Mouse (Mus musculus) embryonic facial prominence, embryonic 12.5 days (tissue): ENCODE measurements around the gene Pcbd1. TPM values are rescaled to one million over a fixed set of nuclear protein-coding genes. Genes with fewer than 3 reads are reported as not detected.
A peak's percentile ranks its signal among the peaks of the same experiment; 100 is the strongest.

Source experiments
- ATAC-seq: fragments of 200-750 bp; cut with Nextera tagmentation; 2 replicates; pipeline ENCODE4 v1.8.0; 2017; ENCODE audit not compliant: insufficient number of reproducible peaks, insufficient read depth, low FRiP score, low TSS enrichment
- H3K27ac ChIP-seq: fragments of 300-500 bp; sonication (generic); 2 replicates; pipeline ENCODE4 v1.5.1; 2016; ENCODE audit warnings: mild to moderate bottlenecking
- H3K27me3 ChIP-seq: fragments of 300-500 bp; sonication (generic); 2 replicates; pipeline ENCODE4 v1.6.1; 2016; ENCODE audit warnings: mild to moderate bottlenecking, moderate library complexity
- H3K36me3 ChIP-seq: fragments of 300-500 bp; sonication (generic); 2 replicates; pipeline ENCODE4 v1.6.1; 2016; ENCODE audit warnings: mild to moderate bottlenecking
- H3K4me1 ChIP-seq: fragments of 300-500 bp; sonication (generic); 2 replicates; pipeline ENCODE4 v1.6.1; 2016
- H3K4me2 ChIP-seq: fragments of 300-500 bp; sonication (generic); replicated peaks from 2 replicates; pipeline ENCODE4 v1.6.1; 2016; ENCODE audit warnings: mild to moderate bottlenecking, moderate library complexity
- H3K4me3 ChIP-seq: fragments of 300-500 bp; sonication (generic); 2 replicates; pipeline ENCODE4 v1.5.1; 2016; ENCODE audit warnings: mild to moderate bottlenecking
- H3K9ac ChIP-seq: fragments of 300-500 bp; sonication (generic); 2 replicates; pipeline ENCODE4 v1.6.1; 2016; ENCODE audit warnings: mild to moderate bottlenecking, moderate library complexity
- H3K9me3 ChIP-seq: fragments of 300-500 bp; sonication (generic); 2 replicates; pipeline ENCODE4 v1.6.1; 2016; ENCODE audit warnings: mild to moderate bottlenecking, moderate library complexity
- WGBS: fragments of 180-500 bp; shearing (Covaris S2); methylation state at CpG from one replicate; pipeline ENCODE4 v1.1.7; 2016; 5-methylcytosine and 5-hydroxymethylcytosine counted together
- polyA plus RNA-seq: library from polyadenylated mRNA; unstranded; fragments of >200 nt; fragmentation: Nextera tagmentation; extraction: Ambion mirVana; gene quantifications from 2 replicates; pipeline ENCODE4 v1.2.1, GENCODE M21; 2016

Gene Pcbd1
- polyA plus RNA-seq, 1 experiment from 2014 or later: 11.8 TPM

DNA sequence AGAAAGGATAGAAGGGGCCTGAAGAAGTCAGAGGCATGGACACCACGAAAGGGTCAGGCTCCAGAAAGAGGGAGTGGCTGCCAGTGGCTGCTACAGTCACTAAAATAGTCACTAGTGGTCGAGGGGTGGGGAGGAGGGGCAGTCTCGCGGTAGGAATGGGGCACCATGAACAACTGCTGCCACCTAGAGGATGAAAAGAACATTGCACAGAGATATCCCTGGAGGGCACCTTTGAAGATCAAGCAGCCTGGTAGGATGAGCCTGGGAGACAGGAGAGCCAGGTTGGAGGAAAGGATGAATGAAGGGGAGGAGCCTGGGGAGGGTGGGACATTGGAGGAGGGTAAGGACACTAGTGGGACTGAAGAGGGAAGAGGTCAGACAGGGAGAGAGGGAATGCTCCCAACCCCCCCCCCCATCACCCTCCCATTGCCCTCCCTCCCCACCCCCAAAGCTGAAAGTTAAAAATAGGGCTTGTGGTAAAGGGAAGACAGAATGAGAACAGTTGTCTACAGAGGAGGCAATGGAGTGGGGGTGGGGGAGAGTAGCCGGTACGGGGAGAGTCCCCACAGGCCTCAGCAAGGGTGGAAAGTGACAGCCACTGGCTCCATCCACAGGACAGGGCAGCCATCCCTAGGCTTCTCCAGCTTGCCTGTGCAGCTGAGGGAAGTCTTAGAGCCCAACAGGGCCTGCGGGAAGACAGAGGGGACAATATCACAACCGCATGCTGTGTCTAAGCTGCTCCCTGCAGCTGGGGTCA lies 20.5 kb upstream of the Pcbd1 start:
- Histone ChIP-seq H3K27me3 (0 out of 2 replicates have a peak, but pooled peaks cover 3% of the 10 kb centered on the region), H3K27ac (no peak overlapping the region), H3K4me3 (no peak overlapping the region), H3K9me3 (no peaks in the 10 kb centered on the region), H3K4me1 (peaks cover 22% of the 10 kb centered on the region), H3K4me2 (peak overlapping the region; percentile 24; the same call in 1 of the 2 replicates), H3K36me3 (no peaks in the 10 kb centered on the region), H3K9ac (no peak overlapping the region)
- no peak for ATAC-seq
- 3% methylated on average over 8 of the region's 8 CpGs for WGBS

- Histone ChIP-seq H3K4me2 (peak overlapping the region; percentile 24; the same call in 1 of the 2 replicates), H3K36me3 (no peaks in the 10 kb centered on the region), H3K27ac (no peak overlapping the region), H3K27me3 (0 out of 2 replicates have a peak, but pooled peaks cover 3% of the 10 kb centered on the region), H3K9me3 (no peaks in the 10 kb centered on the region), H3K4me3 (no peak overlapping the region), H3K4me1 (peaks cover 22% of the 10 kb centered on the region), H3K9ac (no peak overlapping the region)
- 11% methylated on average over 13 of the region's 13 CpGs for WGBS
- ATAC-seq: no peak
These were observed 19.9 kb upstream of the Pcbd1 start for GRCm38 (mm10) chr10:61069248-61069647.

- Histone ChIP-seq H3K4me2 (no peak overlapping the region), H3K36me3 (no peaks in the 10 kb centered on the region), H3K27ac (no peak overlapping the region), H3K4me1 (peaks cover 17% of the 10 kb centered on the region), H3K9me3 (no peaks in the 10 kb centered on the region), H3K27me3 (0 out of 2 replicates have a peak, but pooled peaks cover 3% of the 10 kb centered on the region), H3K4me3 (no peak overlapping the region), H3K9ac (no peak overlapping the region)
- WGBS: 14% methylated on average over 16 of the region's 16 CpGs
- no peak for ATAC-seq
These were observed 16.8 kb upstream of the Pcbd1 start for GRCm38 (mm10) chr10:61072324-61072723.

DNA sequence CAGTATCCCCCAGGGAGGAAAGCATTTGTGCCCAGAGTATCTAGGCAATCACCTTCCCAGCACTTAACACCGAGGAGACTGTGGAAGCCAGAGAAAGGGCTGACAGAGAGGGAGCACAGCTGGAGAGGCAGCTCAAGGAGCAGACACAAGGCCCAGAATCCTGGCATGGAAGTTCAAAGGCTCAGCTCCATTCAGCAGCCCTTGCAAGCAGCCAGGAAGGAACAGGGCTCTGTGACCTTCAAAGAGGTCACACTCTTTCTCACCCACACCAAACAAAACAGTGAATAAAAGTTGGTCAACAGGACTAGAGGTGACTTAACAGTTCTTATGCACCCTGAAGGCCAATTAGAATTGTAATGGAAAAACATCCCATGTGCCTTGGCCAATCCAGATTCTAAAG lies 14.5 kb upstream of the Pcbd1 start:
- 0% methylated on average over 1 of the region's 1 CpGs for WGBS
- no peak for ATAC-seq
- Histone ChIP-seq H3K9me3 (no peaks in the 10 kb centered on the region), H3K4me1 (peaks cover under 1% of the 10 kb centered on the region; the same call in 1 of the 2 replicates), H3K4me2 (no peak overlapping the region), H3K4me3 (no peak overlapping the region), H3K27ac (no peak overlapping the region), H3K27me3 (no peaks in the 10 kb centered on the region), H3K36me3 (no peaks in the 10 kb centered on the region), H3K9ac (no peak overlapping the region)

GRCm38 (mm10) chr10:61075607-61076006 lies 13.5 kb upstream of the Pcbd1 start:
- no peak for ATAC-seq
- Histone ChIP-seq H3K4me2 (no peak overlapping the region), H3K4me3 (no peak overlapping the region), H3K27me3 (no peaks in the 10 kb centered on the region), H3K27ac (no peak overlapping the region), H3K4me1 (peaks cover 3% of the 10 kb centered on the region; the same call in 1 of the 2 replicates), H3K36me3 (no peaks in the 10 kb centered on the region), H3K9me3 (no peaks in the 10 kb centered on the region), H3K9ac (no peak overlapping the region)
- 88% methylated on average over 3 of the region's 3 CpGs for WGBS

DNA sequence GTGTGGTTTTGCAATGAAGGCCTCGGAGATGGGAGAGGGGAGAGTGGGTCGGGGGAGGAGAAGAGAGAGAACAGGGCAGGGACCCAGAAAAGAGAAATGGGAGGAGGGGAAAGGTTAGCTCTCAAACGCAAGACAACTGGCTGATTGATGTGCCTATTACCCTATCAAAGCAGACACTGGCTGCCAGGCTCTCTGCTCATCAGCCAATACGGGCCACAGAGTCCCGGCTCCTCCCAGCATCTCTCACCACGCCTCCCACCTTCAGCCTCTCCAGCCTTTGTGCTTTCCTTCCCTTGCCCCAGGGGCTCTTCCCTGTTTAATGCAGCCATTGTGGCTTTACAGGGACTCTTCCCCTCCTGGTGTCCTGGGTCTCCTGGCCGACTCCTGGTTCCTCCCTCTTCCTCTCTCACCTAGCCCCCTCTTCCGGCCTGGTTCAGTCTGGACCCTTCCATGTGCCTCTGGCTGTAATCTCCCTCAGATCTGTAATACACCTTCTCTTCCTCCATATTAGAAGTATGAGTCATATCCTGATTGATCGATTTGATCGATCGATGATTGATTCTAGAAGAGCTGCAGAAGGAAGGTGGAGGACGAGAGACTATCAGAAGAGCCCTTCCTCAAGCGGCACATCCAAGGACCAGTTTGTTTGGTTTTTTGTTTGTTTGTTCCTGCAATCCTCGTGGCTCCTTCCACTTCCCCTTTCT lies 8.8 kb upstream of the Pcbd1 start:
- peaks cover 3% of the 10 kb centered on the region; the same call in 1 of the 2 replicates for H3K4me1 ChIP-seq
- H3K27me3 ChIP-seq: no peaks in the 10 kb centered on the region
- WGBS: 40% methylated on average over 14 of the region's 14 CpGs
- H3K9me3 ChIP-seq: no peaks in the 10 kb centered on the region
- H3K9ac ChIP-seq: no peak overlapping the region
- no peak overlapping the region for H3K27ac ChIP-seq
- H3K36me3 ChIP-seq: no peaks in the 10 kb centered on the region
- ATAC-seq: peak; percentile 91
- peak overlapping the region; percentile 34 for H3K4me2 ChIP-seq
- H3K4me3 ChIP-seq: no peak overlapping the region

DNA sequence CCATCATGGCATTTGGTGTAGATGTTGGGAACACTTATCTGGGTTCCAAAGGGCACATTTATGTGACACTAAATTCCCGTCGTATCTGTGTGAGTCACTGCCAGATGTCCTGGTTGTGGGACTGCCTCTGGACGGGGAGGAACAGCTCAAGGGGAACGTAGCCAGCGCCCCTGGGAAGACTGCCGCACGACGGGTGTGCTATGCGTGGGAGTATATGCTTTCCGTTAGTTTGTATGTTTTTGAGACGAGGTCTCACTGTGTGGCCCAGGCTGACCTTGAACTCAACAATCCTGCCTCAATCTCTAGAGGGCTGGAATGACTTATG lies 8.2 kb upstream of the Pcbd1 start:
- Histone ChIP-seq H3K36me3 (no peaks in the 10 kb centered on the region), H3K4me1 (peaks cover 3% of the 10 kb centered on the region; the same call in 1 of the 2 replicates), H3K27ac (no peak overlapping the region), H3K27me3 (no peaks in the 10 kb centered on the region), H3K4me2 (no peak overlapping the region), H3K4me3 (no peak overlapping the region), H3K9me3 (no peaks in the 10 kb centered on the region), H3K9ac (no peak overlapping the region)
- WGBS: 76% methylated on average over 11 of the region's 11 CpGs
- no peak for ATAC-seq

- H3K4me2 ChIP-seq: no peak overlapping the region
- no peaks in the 10 kb centered on the region for H3K36me3 ChIP-seq
- no peak for ATAC-seq
- H3K27me3 ChIP-seq: no peaks in the 10 kb centered on the region
- H3K27ac ChIP-seq: no peak overlapping the region
- 78% methylated on average over 2 of the region's 2 CpGs for WGBS
- no peak overlapping the region for H3K4me3 ChIP-seq
- H3K4me1 ChIP-seq: peaks cover 12% of the 10 kb centered on the region
- no peak overlapping the region for H3K9ac ChIP-seq
- no peaks in the 10 kb centered on the region for H3K9me3 ChIP-seq
These were observed 3.8 kb upstream of the Pcbd1 start for GRCm38 (mm10) chr10:61085364-61085763.

- 35% methylated on average over 3 of the region's 3 CpGs for WGBS
- Histone ChIP-seq H3K36me3 (no peaks in the 10 kb centered on the region), H3K9me3 (no peaks in the 10 kb centered on the region), H3K27ac (no peak overlapping the region), H3K4me2 (no peak overlapping the region), H3K27me3 (no peaks in the 10 kb centered on the region), H3K4me1 (peaks cover 9% of the 10 kb centered on the region), H3K4me3 (no peak overlapping the region), H3K9ac (no peak overlapping the region)
- ATAC-seq: no peak
These were observed 2.6 kb upstream of the Pcbd1 start for GRCm38 (mm10) chr10:61086502-61086901.

GRCm38 (mm10) chr10:61088468-61088867 lies 663 bp upstream of the Pcbd1 start:
- Histone ChIP-seq H3K4me1 (peaks cover 9% of the 10 kb centered on the region), H3K9me3 (no peaks in the 10 kb centered on the region), H3K27me3 (no peaks in the 10 kb centered on the region), H3K36me3 (no peaks in the 10 kb centered on the region), H3K4me2 (no peak overlapping the region), H3K4me3 (no peak overlapping the region), H3K9ac (no peak overlapping the region), H3K27ac (no peak overlapping the region)
- ATAC-seq: no peak
- 94% methylated on average over 3 of the region's 3 CpGs for WGBS

- no peaks in the 10 kb centered on the region for H3K36me3 ChIP-seq
- 63% methylated on average over 6 of the region's 6 CpGs for WGBS
- no peak overlapping the region for H3K27ac ChIP-seq
- no peak overlapping the region for H3K4me2 ChIP-seq
- peaks cover 9% of the 10 kb centered on the region for H3K4me1 ChIP-seq
- H3K27me3 ChIP-seq: no peaks in the 10 kb centered on the region
- ATAC-seq: no peak
- H3K4me3 ChIP-seq: no peak overlapping the region
- no peak overlapping the region for H3K9ac ChIP-seq
- H3K9me3 ChIP-seq: no peaks in the 10 kb centered on the region
These were observed 2.7 kb downstream of the Pcbd1 start for GRCm38 (mm10) chr10:61091866-61092265.

DNA sequence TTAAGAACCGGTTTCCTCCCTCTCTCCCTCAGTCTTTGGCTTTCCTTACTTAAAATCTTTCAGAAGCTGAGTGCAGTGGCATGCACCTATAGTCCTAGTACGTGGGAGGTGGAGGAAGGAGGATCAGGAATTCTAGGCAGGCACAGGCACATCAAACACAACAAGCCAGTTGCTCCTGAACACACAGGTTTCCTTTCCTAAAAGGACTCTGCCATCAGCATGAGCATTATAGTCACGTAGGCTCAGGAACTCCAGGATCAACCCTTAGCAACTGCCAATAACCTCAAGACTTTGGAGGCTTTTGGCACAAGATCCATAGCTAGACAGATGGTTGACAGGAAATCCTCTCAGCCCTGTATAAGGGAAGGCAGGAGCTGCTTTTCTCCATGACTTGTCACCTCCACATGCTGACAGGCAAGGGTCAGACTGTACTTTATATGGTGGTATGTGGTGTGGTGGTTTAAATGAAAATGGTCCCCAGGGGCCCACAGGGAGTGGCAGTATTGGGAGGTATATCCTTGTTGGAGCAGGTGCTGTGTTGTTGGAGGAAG lies 14.5 kb downstream of the Pcbd1 start:
- Histone ChIP-seq H3K4me3 (no peak overlapping the region), H3K36me3 (peaks cover 91% of the 10 kb centered on the region), H3K4me2 (no peak overlapping the region), H3K27me3 (no peaks in the 10 kb centered on the region), H3K9me3 (no peaks in the 10 kb centered on the region), H3K4me1 (no peaks in the 10 kb centered on the region), H3K9ac (no peak overlapping the region), H3K27ac (no peak overlapping the region)
- WGBS: 88% methylated on average over 3 of the region's 3 CpGs
- ATAC-seq: 0 out of 2 replicates have a peak, but pooled peaks have one; percentile 3
